Mouse (Mus musculus) urinary bladder, postnatal 25 days (tissue): ENCODE data around the gene Atp1a2.
A peak's percentile ranks its signal among the peaks of the same experiment; 100 is the strongest.

Source experiments
- DNase-seq: peaks from one replicate; pipeline ENCODE4 v3.0.0; 2022; ENCODE audit warnings: low spot score

Gene Atp1a2

GRCm38 (mm10) chr1:172297611-172298537 is at the start of gene Atp1a2:
Atp1a2 (minus strand) TSS chr1:172298064.
- no peak for DNase-seq

- no peak for DNase-seq
Measured at GRCm38 (mm10) chr1:172347382-172347781, 49.5 kb upstream of the Atp1a2 start.

- no peak for DNase-seq
Measured at GRCm38 (mm10) chr1:172346707-172347106, 48.8 kb upstream of the Atp1a2 start.

- no peak for DNase-seq
Measured at GRCm38 (mm10) chr1:172344820-172345219, 47.0 kb upstream of the Atp1a2 start.

DNA sequence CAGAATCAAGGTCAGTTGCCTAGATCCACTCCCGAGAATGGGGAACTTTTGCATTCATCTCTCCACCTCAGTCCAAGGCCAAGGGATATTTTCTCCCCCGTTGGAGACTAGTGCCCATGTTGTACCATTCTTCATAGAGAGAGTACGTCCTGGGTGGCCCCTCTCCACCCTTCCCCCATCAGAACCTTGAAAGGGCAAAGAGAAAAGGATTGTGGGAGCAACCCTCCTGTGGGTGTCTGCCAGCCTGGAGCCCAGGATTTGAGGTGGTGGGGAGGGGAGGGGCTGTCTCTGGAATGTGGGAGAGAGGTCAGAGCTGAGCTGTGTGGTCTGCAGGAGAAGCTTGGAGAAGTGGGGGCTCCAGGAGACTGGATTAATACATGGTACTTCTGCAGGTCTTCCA is 46.0 kb upstream of the Atp1a2 start:
- DNase-seq: no peak

DNA sequence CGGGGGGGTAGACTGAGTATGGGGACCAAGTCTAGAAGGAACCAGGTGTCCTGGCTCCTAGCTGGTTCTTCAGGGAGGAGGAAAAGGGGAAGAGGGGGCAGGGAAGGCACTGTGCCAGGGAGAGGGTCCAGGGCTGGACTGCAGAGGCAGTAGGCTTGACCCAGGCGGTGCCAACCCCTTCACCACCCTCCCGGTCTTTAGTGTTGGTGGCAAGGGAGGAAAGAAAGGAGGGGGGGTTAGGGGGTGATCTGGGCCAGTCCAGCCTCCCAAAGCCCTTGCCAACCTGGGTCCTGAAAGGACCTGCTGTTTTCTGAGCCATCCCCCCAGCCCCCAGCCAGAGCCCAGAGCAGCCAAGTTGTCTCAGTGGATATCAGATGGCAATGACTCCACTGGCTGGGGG is 44.9 kb upstream of the Atp1a2 start:
- no peak for DNase-seq

DNA sequence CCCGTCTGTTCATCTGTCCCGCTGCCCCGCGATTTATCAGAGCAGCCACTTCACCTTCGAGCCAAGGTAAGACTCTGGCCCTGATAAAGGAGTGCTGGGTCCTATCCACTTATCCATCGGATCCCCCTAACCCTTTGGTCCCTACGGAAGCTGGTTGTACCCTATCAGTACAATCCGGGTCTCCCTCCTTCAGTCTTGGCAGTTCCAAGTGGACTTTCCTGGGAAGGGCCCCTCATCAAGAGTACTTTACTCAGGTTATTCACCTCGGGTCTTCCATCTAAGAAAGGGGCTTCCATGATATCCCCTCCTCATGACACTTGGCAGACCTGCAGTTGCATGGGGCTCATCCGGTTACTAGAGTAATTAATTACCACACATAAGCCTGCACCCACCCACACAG is 43.5 kb upstream of the Atp1a2 start:
- DNase-seq: no peak

DNA sequence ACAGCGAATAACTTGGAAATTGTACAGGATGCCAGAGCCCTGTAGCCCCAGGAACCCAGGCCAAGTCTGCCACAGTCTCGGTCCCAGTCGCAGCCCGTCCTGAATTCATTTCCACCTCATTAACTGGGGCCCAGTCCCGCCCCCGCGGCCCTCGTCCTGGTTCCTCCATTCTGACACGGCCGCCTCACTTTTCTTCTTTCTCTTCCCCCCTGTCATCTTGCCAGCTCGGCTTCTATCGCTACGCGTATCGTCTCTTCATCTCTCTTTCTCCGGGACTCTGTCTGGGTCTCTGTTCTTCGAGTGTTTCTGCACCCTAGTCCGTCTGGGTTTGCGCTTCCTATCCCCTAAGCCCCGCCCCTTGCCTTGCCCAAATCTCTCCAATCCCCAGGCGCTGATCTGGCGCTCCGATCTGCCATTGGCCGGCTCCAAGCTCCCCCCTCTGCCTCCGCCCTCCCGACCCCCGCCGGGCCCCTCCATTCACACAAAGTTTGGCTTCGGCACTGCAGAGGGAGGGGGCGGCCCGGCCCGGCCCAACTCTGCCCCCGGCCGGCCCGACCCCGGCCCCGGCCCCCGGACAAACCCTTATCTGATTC is 43.0 kb upstream of the Atp1a2 start, which contains the start of gene Kcnj10:
Gene Kcnj10, plus strand, starts transcription at position 482 of the 593 bp plus-strand sequence.
- peak; percentile 56 for DNase-seq

GRCm38 (mm10) chr1:172337411-172338185 is 39.7 kb upstream of the Atp1a2 start:
- no peak for DNase-seq

DNA sequence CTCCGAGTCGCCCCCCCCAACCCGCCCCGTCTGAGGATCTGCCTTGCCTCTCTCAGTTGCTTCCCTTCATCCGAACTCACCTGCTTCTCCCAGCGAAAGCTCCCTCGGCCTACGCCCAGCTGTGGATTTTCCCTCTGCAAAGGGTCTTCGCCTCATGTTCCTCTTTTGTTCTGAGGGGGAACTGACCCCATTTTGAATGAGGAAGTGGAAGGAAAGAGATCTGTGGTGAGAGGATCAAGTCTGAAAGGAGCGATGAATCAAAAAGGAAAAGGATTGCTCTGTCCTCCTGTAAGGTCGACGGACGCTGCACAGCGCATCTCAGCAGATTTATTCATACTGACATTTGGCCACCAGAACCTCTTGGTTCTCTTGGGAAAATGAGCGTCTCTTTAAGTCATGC is 37.9 kb upstream of the Atp1a2 start:
- no peak for DNase-seq

- DNase-seq: no peak
Measured at GRCm38 (mm10) chr1:172333512-172333911, 35.6 kb upstream of the Atp1a2 start.

- DNase-seq: no peak
Measured at GRCm38 (mm10) chr1:172332925-172333324, 35.1 kb upstream of the Atp1a2 start.

DNA sequence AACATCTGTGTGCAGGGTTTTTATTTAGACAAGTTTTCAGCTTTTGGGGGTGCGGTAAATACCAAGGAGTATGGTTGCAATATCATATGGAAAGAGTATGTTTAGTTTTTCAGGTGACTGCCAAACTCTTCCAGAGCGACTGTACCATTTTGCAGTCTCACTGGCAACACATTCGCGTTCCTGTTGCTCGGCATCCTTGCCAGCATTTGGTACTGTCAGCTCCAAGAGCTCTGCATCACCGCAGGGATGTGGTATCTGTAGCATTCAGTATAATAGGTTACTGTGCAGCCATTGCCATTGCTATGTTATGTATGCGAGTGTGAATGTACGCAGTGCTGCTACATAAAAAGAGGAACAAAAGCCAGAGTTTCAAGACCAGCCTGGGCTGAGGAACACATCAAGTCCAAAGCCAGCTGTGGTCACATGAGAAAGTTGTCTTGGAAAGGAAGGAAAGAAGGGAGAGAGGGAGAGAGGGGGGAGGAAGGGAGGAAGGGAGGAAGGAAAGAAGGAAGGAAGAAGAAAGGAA is 33.6 kb upstream of the Atp1a2 start:
- no peak for DNase-seq

GRCm38 (mm10) chr1:172329616-172330015 is 31.8 kb upstream of the Atp1a2 start:
- no peak for DNase-seq

GRCm38 (mm10) chr1:172329131-172329530 is 31.3 kb upstream of the Atp1a2 start, which contains the start of gene Kcnj9:
Kcnj9 (minus strand) TSS chr1:172329318.
- no peak for DNase-seq

DNA sequence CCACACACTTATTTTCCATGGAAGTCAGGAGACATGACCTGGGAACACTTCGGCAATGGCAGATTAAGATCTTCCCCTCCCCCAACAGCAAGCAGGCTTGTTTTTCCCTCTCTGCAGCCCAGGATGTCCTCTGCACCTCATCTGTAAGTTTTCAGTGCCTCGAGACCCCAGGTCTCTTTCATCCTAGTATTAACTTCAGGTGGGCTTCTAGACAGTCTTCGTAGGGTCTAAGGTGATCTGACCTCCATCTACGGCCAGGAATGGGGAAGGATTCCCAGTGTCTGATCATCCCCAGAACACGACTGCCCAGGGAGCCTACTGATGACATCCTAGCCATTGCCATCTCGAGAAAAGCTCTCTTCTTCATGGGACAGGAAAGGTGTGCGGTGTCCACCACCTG is 30.6 kb upstream of the Atp1a2 start:
- DNase-seq: no peak

DNA sequence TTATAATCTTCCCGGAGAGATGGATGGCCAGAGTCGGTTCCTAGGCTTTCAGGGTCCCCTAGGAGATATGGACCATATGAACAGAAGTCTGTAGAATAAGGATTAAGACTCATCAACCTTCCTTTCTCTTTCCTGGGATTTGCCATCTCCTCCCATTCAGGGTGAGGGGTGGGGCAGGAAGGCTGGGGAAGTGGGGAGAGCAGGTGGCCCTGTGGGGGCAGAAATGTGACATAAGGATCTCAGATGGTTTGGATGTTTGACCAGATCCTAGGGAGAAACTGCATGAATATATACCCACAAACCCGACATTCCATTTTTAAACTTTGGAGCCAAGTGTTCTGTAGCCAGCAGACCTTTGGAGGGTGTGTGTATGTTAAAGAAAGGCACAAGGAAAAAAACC is 30.2 kb upstream of the Atp1a2 start:
- no peak for DNase-seq

DNA sequence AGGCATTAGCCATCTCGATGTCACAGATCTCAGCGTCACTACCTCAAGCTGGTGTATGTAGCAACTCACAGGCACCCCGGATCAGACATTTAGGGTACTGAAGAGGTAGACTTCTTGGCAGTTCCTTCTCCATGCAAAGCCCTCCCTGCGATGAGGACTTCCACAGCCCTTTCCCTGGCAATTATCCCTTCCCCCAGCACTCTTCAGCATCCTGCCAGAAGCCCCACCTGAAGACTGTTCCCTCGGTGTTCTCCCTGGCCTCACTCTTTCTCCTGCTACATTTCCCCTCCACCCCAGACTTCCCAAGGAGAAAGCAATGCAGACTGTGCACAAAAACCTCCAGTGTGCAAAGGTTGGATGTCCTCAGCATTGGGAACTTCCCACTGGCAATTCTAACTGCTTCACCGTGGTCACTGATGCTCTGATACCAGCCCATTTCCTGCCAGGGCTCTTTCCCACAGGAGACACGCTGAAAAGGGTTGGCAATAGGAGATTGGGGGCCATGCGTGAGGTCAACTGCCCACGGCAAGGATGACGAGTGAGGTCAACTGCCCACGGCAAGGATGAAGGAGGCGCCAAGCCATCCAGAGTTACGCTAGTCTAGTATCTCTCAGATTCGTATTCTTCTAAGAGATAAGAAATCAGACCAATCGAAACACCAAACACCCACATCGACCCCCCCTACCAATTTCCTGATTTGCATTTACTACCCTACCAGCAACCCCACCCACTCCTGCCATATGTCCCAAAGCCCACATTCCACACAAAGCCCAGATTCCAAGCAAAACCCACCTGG is 29.5 kb upstream of the Atp1a2 start:
- DNase-seq: no peak

DNA sequence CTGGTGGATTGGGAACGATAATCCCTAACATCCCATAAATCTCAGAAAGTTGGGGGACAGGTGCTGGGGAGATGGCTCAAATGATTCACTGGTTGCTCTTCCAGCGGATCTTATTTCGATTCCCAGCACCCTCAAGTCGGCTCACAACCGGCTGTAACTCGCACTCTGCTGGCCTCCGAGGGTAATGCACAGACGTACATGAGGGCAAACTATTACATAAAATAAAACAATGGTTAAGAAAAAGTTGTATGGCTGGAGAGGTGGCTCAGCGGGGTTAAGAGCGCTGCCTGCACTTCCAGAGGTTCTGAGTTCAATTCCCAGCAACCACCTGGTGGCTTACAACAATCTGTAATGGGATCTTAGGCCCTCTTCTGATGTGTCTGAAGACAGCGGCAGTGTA is 28.8 kb upstream of the Atp1a2 start:
- no peak for DNase-seq

DNA sequence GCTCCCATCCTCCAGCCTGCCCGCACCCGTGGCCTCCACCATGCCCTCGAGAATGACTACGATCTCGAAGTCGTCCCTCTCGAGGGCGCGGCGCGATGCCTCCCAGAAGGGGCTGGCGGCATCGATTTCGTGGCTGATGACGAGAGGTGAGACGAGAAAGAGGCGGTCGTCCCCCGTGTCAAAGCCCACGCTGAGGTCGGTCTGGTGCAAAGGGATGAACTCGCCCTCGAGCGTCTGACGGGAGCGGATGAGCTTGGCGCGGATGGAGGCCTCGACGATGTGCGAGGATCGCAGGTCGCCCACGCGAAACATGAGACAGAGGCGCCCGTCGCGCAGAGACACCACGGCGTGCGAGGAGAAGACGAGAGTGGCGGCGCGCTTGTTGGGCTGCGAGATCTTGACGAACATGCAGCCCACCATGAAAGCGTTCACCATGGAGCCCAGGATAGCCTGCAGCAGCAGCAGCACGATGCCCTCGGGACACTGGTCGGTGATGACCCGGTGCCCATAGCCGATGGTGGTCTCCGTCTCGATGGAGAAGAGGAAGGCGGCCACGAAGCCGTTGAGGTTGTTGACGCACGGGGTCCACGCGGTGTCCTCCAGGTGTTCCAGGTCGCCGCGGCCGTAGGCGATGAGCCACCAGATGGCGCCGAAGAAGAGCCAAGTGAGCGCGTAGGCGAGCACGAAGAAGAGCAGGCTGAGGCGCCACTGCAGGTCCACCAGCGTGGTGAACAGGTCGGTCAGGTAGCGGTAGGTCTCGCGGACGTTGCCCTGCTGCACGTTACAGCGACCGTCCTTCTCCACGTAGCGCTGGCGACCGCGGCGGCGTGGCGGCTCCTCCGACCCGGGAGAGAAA is 28.0 kb upstream of the Atp1a2 start:
- DNase-seq: peak; percentile 66

DNA sequence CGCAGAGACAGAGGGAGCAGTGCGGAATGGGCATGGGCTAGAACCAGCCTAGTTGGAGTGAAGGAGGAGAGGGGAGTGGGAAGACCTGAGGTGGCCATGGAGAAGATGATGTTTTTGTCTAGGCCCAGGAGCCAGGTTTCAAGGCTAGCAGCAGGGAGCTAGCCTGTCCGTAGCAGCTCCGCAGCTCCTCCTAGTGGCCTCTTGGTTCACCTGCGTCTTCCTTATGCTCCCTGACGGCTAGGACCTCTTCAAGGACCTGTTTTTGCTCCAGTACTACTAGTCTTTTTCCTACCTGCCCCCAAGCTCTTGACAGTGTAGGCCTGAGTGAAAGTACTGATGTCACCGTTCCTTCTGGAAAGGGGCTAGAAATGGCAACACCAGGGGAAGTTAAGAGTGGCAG is 26.9 kb upstream of the Atp1a2 start:
- DNase-seq: peak; percentile 74
